In the genomic region with DNA sequence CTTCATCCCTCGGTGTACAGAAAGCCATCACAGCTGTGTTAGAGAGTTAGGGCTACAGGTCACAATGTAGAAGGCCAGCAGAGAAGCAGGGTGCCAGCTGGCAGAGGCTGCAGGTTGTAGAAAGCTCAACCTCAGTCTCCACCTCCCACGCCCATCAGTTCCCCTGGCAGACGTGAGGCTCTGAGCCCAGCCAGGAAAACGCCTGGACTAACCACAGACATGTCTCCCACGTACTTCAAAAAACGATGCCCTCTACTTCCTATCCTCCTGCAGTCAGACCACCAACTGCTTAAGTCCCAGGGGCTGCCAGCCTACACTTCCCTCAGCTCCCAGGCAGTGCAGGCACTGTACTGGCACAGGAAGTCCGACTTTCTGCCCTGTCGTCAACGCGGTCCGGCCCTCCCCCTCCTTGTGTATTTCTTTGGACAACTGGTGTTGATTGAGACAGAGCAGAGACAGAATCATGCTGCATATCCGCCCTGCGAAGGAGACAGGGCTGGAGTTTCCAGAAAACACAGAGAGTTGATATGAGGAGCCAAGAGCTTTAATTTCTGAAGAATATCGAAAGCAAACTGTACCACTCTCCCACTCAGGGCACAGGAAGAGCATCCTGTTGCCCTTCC, we compare ENCODE assay signal across 9 mouse cellular contexts. TPM values are rescaled to one million over a fixed set of nuclear protein-coding genes. Genes with fewer than 3 reads are reported as not detected.
DNase-seq lines count a peak whose midpoint lies in the region; ATAC-seq and TF ChIP-seq lines count a peak whose summit lies in the region.
"Had no signal": no experiment of that assay in that cellular context is flagged by ENCODE, and none has a peak within 500 bp of the region (broad histone marks: within the 10 kb centered on the region; RNA-seq: fewer than 3 reads in every experiment).

No protein-coding gene starts in this region.

- peak; percentile 18; the same call in 1 of the 2 replicates for ATAC-seq in intestine, embryonic 15.5 days
- ATAC-seq in intestine, postnatal 0 days, result no peak
- no peak; the same call in 1 of the 2 replicates for ATAC-seq in monocyte, adult 5-6 weeks (replicated peaks; ENCODE audit: insufficient number of reproducible peaks, low FRiP score, low TSS enrichment, poor library complexity, severe bottlenecking)
- ATAC-seq in hindbrain, embryonic 13.5 days (ENCODE audit: low FRiP score), result no peak

- H3K27ac ChIP-seq in intestine, embryonic 15.5 days, result no peak overlapping the region
- no peak overlapping the region for H3K27ac ChIP-seq in intestine, postnatal 0 days (ENCODE audit: low read depth, low read length)
- peak overlapping the region; percentile 74 for H3K27ac ChIP-seq in bone marrow macrophage, adult 2 months (ENCODE audit: insufficient read depth, low read depth, low read length)
- no peak overlapping the region for H3K27ac ChIP-seq in hindbrain, embryonic 13.5 days

- peaks cover 34% of the 10 kb centered on the region for H3K36me3 ChIP-seq in intestine, embryonic 15.5 days
- H3K36me3 ChIP-seq in intestine, postnatal 0 days (ENCODE audit: control insufficient read depth, insufficient read depth), result peaks cover 69% of the 10 kb centered on the region
- peaks cover 82% of the 10 kb centered on the region for H3K36me3 ChIP-seq in hindbrain, embryonic 13.5 days

- no peak overlapping the region for H3K4me3 ChIP-seq in intestine, embryonic 15.5 days (replicated peaks)
- H3K4me3 ChIP-seq in intestine, postnatal 0 days (ENCODE audit: low read depth, low read length), result no peak overlapping the region
- H3K4me3 ChIP-seq in bone marrow macrophage, adult 2 months (ENCODE audit: insufficient read depth, low read length), result no peak overlapping the region
- H3K4me3 ChIP-seq in hindbrain, embryonic 13.5 days, result no peak overlapping the region
- H3K4me3 ChIP-seq: erythroblast, embryonic 14.5 days had no signal

- no peak for TF ChIP-seq POLR2A in bone marrow macrophage, adult 2 months (IDR thresholded peaks at IDR 0.05; ENCODE audit: borderline replicate concordance, low read depth, low read length)

- no peaks in the 10 kb centered on the region for H3K9me3 ChIP-seq in intestine, embryonic 15.5 days
- no peaks in the 10 kb centered on the region for H3K9me3 ChIP-seq in intestine, postnatal 0 days (ENCODE audit: control insufficient read depth)
- no peaks in the 10 kb centered on the region for H3K9me3 ChIP-seq in hindbrain, embryonic 13.5 days

- DNase-seq in heart, adult 11 months, result peak; percentile 99
- peak; percentile 70 for DNase-seq in kidney, postnatal 10 days
- DNase-seq in naive thymus-derived CD4-positive, alpha-beta T cell, adult 2 months (ENCODE audit: low read depth), result peak; percentile 57

- 0 out of 2 replicates have a peak, but pooled peaks cover 11% of the 10 kb centered on the region for H3K4me1 ChIP-seq in intestine, embryonic 15.5 days (replicated peaks)
- H3K4me1 ChIP-seq in intestine, postnatal 0 days (replicated peaks; ENCODE audit: control insufficient read depth, insufficient read depth, low read length), result no peaks in the 10 kb centered on the region
- peaks cover 66% of the 10 kb centered on the region for H3K4me1 ChIP-seq in bone marrow macrophage, adult 2 months (ENCODE audit: control insufficient read depth, insufficient read depth, low read length)
- peaks cover 18% of the 10 kb centered on the region for H3K4me1 ChIP-seq in hindbrain, embryonic 13.5 days (replicated peaks)

- TF ChIP-seq CTCF in intestine, postnatal 0 days (IDR thresholded peaks at IDR 0.05; ENCODE audit: low read depth), result no peak
- no peak for TF ChIP-seq CTCF in bone marrow macrophage, adult 2 months (IDR thresholded peaks at IDR 0.05; ENCODE audit: low read depth, low read length)

- no peak overlapping the region for H3K4me2 ChIP-seq in intestine, embryonic 15.5 days (replicated peaks)
- no peak overlapping the region for H3K4me2 ChIP-seq in intestine, postnatal 0 days (replicated peaks; ENCODE audit: low read depth)
- H3K4me2 ChIP-seq in hindbrain, embryonic 13.5 days, result no peak overlapping the region

- H3K27me3 ChIP-seq in intestine, embryonic 15.5 days (replicated peaks), result no peaks in the 10 kb centered on the region
- H3K27me3 ChIP-seq in intestine, postnatal 0 days (replicated peaks; ENCODE audit: control insufficient read depth, insufficient read depth, low read length), result no peaks in the 10 kb centered on the region
- no peaks in the 10 kb centered on the region for H3K27me3 ChIP-seq in hindbrain, embryonic 13.5 days

- no peak overlapping the region for H3K9ac ChIP-seq in intestine, embryonic 15.5 days
- no peak overlapping the region for H3K9ac ChIP-seq in intestine, postnatal 0 days (ENCODE audit: low read depth, low read length)
- no peak overlapping the region for H3K9ac ChIP-seq in hindbrain, embryonic 13.5 days

- 62% methylated on average over 14 of the region's 14 CpGs for WGBS in intestine, embryonic 15.5 days
- 67% methylated on average over 14 of the region's 14 CpGs for WGBS in intestine, postnatal 0 days
- 85% methylated on average over 14 of the region's 14 CpGs for WGBS in hindbrain, embryonic 13.5 days

RNA-seq across cellular contexts. Expression of a gene that starts 13.1 kb away (rescaled TPM):
- 3.3 and 6.4 TPM in 2 replicates for polyA plus RNA-seq in intestine, embryonic 15.5 days (2015; fragmentation: Nextera tagmentation; extraction: Ambion mirVana)
- 1.4 and 1.6 TPM in 2 replicates for polyA plus RNA-seq in intestine, postnatal 0 days (2015; fragmentation: Nextera tagmentation; extraction: Ambion mirVana)
- polyA plus RNA-seq in bone marrow macrophage, adult 2 months (2012; ENCODE audit: insufficient read depth, insufficient read length, missing spikeins), result 4.0 and 4.1 TPM in 2 replicates
- total RNA-seq in monocyte, adult 5-6 weeks (2017), result not detected in 3 replicates
- polyA plus RNA-seq in hindbrain, embryonic 13.5 days (2015; fragmentation: Nextera tagmentation; extraction: Ambion mirVana), result 7.3 and 9.1 TPM in 2 replicates

RNA-seq across cellular contexts. Expression of a gene that starts 21.7 kb away (rescaled TPM):
- polyA plus RNA-seq in intestine, embryonic 15.5 days (2015; fragmentation: Nextera tagmentation; extraction: Ambion mirVana), result 280 and 297 TPM in 2 replicates
- polyA plus RNA-seq in intestine, postnatal 0 days (2015; fragmentation: Nextera tagmentation; extraction: Ambion mirVana), result 74.1 and 78.8 TPM in 2 replicates
- 366 and 398 TPM in 2 replicates for polyA plus RNA-seq in bone marrow macrophage, adult 2 months (2012; ENCODE audit: insufficient read depth, insufficient read length, missing spikeins)
- 88.8 to 157 TPM (median 111 TPM) in 3 replicates for total RNA-seq in monocyte, adult 5-6 weeks (2017)
- polyA plus RNA-seq in hindbrain, embryonic 13.5 days (2015; fragmentation: Nextera tagmentation; extraction: Ambion mirVana), result 315 and 334 TPM in 2 replicates

RNA-seq across cellular contexts. Expression of a gene that starts 22.7 kb away (rescaled TPM):
- 0.91 and 0.96 TPM in 2 replicates for polyA plus RNA-seq in intestine, embryonic 15.5 days (2015; fragmentation: Nextera tagmentation; extraction: Ambion mirVana)
- polyA plus RNA-seq in intestine, postnatal 0 days (2015; fragmentation: Nextera tagmentation; extraction: Ambion mirVana), result 0.61 and 0.74 TPM in 2 replicates
- polyA plus RNA-seq in bone marrow macrophage, adult 2 months (2012; ENCODE audit: insufficient read depth, insufficient read length, missing spikeins), result not detected in 2 replicates
- not detected in 3 replicates for total RNA-seq in monocyte, adult 5-6 weeks (2017)
- polyA plus RNA-seq in hindbrain, embryonic 13.5 days (2015; fragmentation: Nextera tagmentation; extraction: Ambion mirVana), result 0.84 and 0.90 TPM in 2 replicates
- polyA plus RNA-seq: erythroblast, embryonic 14.5 days had no signal

RNA-seq across cellular contexts. Expression of a gene that starts 26.6 kb away (rescaled TPM):
- polyA plus RNA-seq in intestine, embryonic 15.5 days (2015; fragmentation: Nextera tagmentation; extraction: Ambion mirVana), result 32.3 and 32.5 TPM in 2 replicates
- polyA plus RNA-seq in intestine, postnatal 0 days (2015; fragmentation: Nextera tagmentation; extraction: Ambion mirVana), result 20.6 and 23.1 TPM in 2 replicates
- polyA plus RNA-seq in bone marrow macrophage, adult 2 months (2012; ENCODE audit: insufficient read depth, insufficient read length, missing spikeins), result 1,445 and 1,606 TPM in 2 replicates
- total RNA-seq in monocyte, adult 5-6 weeks (2017), result not detected in 3 replicates
- polyA plus RNA-seq in hindbrain, embryonic 13.5 days (2015; fragmentation: Nextera tagmentation; extraction: Ambion mirVana), result 24.8 and 25.2 TPM in 2 replicates

RNA-seq across cellular contexts. Expression of a gene that starts 56.1 kb away (rescaled TPM):
- 10.6 and 11.9 TPM in 2 replicates for polyA plus RNA-seq in intestine, embryonic 15.5 days (2015; fragmentation: Nextera tagmentation; extraction: Ambion mirVana)
- polyA plus RNA-seq in intestine, postnatal 0 days (2015; fragmentation: Nextera tagmentation; extraction: Ambion mirVana), result 8.6 and 10.3 TPM in 2 replicates
- 10.5 and 13.2 TPM in 2 replicates for polyA plus RNA-seq in bone marrow macrophage, adult 2 months (2012; ENCODE audit: insufficient read depth, insufficient read length, missing spikeins)
- total RNA-seq in monocyte, adult 5-6 weeks (2017), result 13.2 to 19.6 TPM (median 14.0 TPM) in 3 replicates
- 11.9 and 13.6 TPM in 2 replicates for polyA plus RNA-seq in hindbrain, embryonic 13.5 days (2015; fragmentation: Nextera tagmentation; extraction: Ambion mirVana)
